Mouse (Mus musculus): ENCODE measurements at regions not wholly inside any gene's neighbourhood (a gene's known extent, or its start where the extent isn't known, plus 50 kb on each side); places are given as distances from the start of the nearest gene placed in this dataset.

DNA sequence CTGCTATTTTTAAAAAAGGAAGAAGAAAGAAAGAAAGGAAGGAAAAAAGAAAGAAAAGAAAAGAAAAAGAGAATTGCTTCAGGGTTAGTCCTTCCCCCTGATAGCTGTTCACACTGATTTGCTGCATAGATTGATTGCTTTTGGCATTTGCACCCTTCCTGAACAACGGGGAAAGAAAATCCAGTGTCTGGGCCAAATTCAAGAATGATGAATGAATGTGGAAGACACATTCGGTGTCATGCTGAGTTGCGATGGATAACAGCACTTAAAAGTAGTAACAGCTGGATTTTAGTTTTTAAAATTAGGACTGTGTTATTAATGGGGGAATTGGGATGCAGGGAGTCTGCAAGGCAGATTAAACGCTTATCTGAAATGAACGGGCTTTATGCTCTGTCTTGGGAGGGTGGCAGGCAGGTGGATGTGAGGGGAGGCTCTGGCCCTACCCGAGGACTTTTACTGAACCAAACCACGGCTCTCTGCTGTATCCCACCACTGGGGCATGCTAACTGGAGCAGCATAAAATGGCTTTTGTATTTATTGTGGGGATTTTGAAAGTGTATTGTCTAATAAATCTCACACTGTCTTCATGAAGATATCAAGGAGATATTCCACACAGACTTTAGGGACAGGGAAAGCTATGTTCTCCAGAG lies 114.4 kb downstream of the Lca5 start:
- Histone ChIP-seq H3K4me3 (replicated peaks) (no peak overlapping the region), H3K9me3 (no peaks in the 10 kb centered on the region), H3K36me3 (replicated peaks) (no peaks in the 10 kb centered on the region), H3K9ac (no peak overlapping the region), H3K27ac (no peak overlapping the region), H3K4me2 (no peak overlapping the region), H3K4me1 (peaks cover 10% of the 10 kb centered on the region), H3K27me3 (no peaks in the 10 kb centered on the region)
- 46% methylated on average over 7 of the region's 7 CpGs for WGBS
- ATAC-seq (ENCODE audit: low FRiP score): 0 out of 2 replicates have a peak, but pooled peaks have one; percentile 46

GRCm38 (mm10) chr9:83325910-83326309 lies 115.0 kb downstream of the Lca5 start:
- 21% methylated on average over 6 of the region's 6 CpGs for WGBS
- Histone ChIP-seq H3K27ac (no peak overlapping the region), H3K4me1 (peaks cover 10% of the 10 kb centered on the region), H3K4me3 (replicated peaks) (no peak overlapping the region), H3K27me3 (no peaks in the 10 kb centered on the region), H3K9me3 (no peaks in the 10 kb centered on the region), H3K9ac (no peak overlapping the region), H3K4me2 (no peak overlapping the region), H3K36me3 (replicated peaks) (no peaks in the 10 kb centered on the region)
- peak; percentile 88 for ATAC-seq (ENCODE audit: low FRiP score)

- H3K36me3 ChIP-seq (replicated peaks): no peaks in the 10 kb centered on the region
- H3K9me3 ChIP-seq: no peaks in the 10 kb centered on the region
- 86% methylated on average over 3 of the region's 3 CpGs for WGBS
- no peaks in the 10 kb centered on the region for H3K27me3 ChIP-seq
- H3K4me3 ChIP-seq (replicated peaks): no peak overlapping the region
- no peak for ATAC-seq (ENCODE audit: low FRiP score)
- H3K4me2 ChIP-seq: no peak overlapping the region
- H3K4me1 ChIP-seq: peaks cover 10% of the 10 kb centered on the region
- no peak overlapping the region for H3K9ac ChIP-seq
- H3K27ac ChIP-seq: no peak overlapping the region
Measured at GRCm38 (mm10) chr9:83324336-83324735, 116.6 kb downstream of the Lca5 start.

DNA sequence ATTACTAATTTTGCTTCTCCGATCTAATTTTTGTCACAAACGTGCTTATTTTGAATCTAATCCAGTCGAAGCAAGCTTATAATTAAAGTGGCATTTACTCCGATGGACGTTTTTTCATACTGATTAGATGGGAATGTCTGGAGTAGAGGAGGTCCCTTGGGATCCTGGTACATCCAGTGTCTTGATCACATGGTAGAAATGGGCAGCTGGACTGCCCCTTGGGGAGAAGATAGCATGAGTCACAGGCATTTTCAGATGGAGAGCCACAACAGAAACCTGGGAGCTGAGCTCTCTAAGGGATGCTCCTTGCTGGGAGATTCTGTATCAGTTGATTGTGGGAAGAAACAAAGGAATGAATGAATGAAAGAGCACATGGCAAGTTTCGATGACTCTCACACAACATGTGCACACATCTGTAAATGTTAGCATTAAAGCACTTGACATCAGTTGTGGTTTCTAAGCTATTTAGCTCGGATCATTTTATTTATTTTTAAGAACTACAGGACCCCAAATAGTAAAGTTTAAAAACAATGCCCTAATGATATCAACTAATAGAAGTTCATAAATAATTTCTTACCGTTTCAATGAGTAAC lies 117.8 kb downstream of the Lca5 start:
- H3K4me1 ChIP-seq: peaks cover 10% of the 10 kb centered on the region
- no peak overlapping the region for H3K9ac ChIP-seq
- no peaks in the 10 kb centered on the region for H3K9me3 ChIP-seq
- no peak overlapping the region for H3K27ac ChIP-seq
- H3K4me3 ChIP-seq (replicated peaks): no peak overlapping the region
- no peak overlapping the region for H3K4me2 ChIP-seq
- 86% methylated on average over 8 of the region's 8 CpGs for WGBS
- H3K27me3 ChIP-seq: no peaks in the 10 kb centered on the region
- H3K36me3 ChIP-seq (replicated peaks): no peaks in the 10 kb centered on the region
- ATAC-seq (ENCODE audit: low FRiP score): no peak

DNA sequence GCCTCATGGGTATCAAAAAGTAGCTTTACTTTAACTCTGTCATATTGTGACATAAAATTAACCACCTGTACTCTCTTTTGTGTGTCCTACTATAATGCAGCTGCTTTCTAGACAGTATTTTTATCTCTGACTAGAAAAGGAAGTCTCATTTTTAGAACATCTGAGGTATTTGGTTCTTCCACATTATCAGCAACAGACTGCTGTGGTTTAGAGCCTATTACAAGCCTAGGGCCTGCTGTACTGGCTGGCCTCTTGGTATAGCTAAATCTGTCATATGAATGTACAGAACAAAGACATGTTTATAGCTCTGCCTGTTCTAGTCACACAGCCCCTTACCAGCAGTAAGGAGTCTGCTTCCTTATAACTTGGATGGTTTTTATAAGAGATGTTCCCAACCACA lies 119.1 kb downstream of the Lca5 start:
- Histone ChIP-seq H3K9ac (no peak overlapping the region), H3K4me3 (replicated peaks) (no peak overlapping the region)

DNA sequence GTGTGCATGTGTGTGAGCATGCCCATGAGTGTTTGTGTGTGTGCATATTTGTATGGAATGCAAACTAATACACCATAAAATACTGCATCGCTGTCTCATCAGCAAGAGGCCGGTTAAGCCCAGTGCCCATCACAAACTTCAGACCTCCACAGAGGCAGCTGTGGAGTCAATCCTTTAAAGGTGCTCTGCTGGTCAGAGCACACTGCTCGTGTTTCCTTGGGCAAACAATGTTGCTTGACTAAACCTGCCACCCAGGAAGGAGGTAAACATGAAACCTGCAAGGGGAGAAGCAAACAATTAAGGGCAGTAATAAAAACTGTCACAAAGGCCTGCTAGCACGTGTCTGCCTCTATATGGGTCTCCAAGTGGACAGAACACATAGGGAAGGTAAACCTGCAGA lies 120.1 kb downstream of the Lca5 start:
- WGBS: 64% methylated on average over 4 of the region's 4 CpGs

More for the DNA sequence above, 119.1 kb downstream of the Lca5 start:
- Histone ChIP-seq H3K27ac (no peak overlapping the region), H3K4me1 (peaks cover 8% of the 10 kb centered on the region), H3K27me3 (no peaks in the 10 kb centered on the region), H3K9me3 (no peaks in the 10 kb centered on the region), H3K36me3 (replicated peaks) (no peaks in the 10 kb centered on the region), H3K4me2 (no peak overlapping the region)
- no peak for ATAC-seq (ENCODE audit: low FRiP score)

DNA sequence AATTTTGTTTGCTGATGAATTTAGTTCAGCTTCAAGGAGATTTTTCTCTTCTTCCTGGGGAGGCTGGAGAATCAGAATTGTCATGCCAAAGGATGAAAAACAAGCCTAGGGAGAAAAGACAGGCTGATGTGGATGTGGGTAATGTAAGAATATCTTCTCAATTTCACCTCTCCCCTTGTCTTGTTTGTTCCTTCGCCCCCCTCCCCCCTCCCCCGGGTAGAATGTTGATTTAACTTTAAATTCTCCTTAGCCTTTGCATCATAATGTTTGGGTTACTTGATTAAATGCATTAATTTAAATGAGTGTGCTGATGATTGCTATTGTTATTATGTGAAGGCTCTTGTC lies 124.1 kb downstream of the Lca5 start:
- Histone ChIP-seq H3K36me3 (replicated peaks) (no peaks in the 10 kb centered on the region), H3K4me2 (no peak overlapping the region), H3K9ac (no peak overlapping the region), H3K27ac (no peak overlapping the region), H3K27me3 (no peaks in the 10 kb centered on the region), H3K4me3 (replicated peaks) (no peak overlapping the region), H3K4me1 (no peaks in the 10 kb centered on the region), H3K9me3 (no peaks in the 10 kb centered on the region)
- no peak for ATAC-seq (ENCODE audit: low FRiP score)
- WGBS: 72% methylated on average over 2 of the region's 2 CpGs

More for the DNA sequence above, 120.1 kb downstream of the Lca5 start:
- H3K4me1 ChIP-seq: no peaks in the 10 kb centered on the region
- H3K9ac ChIP-seq: no peak overlapping the region
- H3K27me3 ChIP-seq: no peaks in the 10 kb centered on the region
- H3K9me3 ChIP-seq: no peaks in the 10 kb centered on the region
- ATAC-seq (ENCODE audit: low FRiP score): no peak
- no peaks in the 10 kb centered on the region for H3K36me3 ChIP-seq (replicated peaks)
- no peak overlapping the region for H3K4me3 ChIP-seq (replicated peaks)
- no peak overlapping the region for H3K27ac ChIP-seq
- no peak overlapping the region for H3K4me2 ChIP-seq

DNA sequence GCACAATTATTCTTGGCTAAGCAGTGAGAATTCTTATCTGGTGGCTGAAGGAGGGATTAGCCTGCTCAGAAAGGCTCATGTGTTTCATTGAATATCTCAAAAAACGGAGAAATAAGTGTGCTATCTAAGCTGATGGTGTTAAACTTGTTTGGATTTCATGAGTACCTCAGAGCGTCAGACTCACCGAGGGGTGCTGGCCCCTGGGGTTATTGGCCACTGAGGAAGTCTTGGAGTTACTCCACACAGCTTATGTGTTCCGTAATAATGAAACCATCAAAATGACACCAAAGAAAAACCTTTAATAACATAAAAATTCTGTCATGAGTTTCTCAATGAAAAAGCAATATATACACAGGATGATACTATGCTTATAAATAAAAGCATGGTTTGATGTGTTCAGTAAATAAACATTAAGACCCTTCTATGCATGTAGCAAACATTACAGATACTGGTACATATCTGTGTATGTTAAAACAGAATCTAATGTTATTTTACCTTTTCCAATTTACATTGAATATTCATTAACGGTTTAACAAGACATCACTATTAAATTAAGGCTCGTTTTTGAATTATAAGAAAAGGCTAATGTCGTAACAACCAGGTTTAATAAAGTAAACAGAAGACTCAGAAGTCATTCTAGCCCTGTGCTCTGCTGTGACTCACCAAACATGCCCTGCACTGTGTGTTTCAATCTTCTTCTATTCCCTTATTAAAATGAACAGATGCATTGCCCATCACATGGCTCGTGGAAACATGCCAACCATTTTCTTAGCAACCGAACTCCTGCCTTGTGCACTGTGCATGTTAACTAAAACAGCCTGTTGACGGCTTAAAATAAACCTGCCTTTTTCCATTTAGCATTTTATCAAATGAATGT lies 124.7 kb downstream of the Lca5 start:
- H3K4me3 ChIP-seq (replicated peaks): no peak overlapping the region
- H3K9me3 ChIP-seq: no peaks in the 10 kb centered on the region
- 64% methylated on average over 10 of the region's 10 CpGs for WGBS
- ATAC-seq (ENCODE audit: low FRiP score): 0 out of 2 replicates have a peak, but pooled peaks have one; percentile 14
- H3K27ac ChIP-seq: no peak overlapping the region
- H3K9ac ChIP-seq: no peak overlapping the region
- H3K27me3 ChIP-seq: no peaks in the 10 kb centered on the region
- no peak overlapping the region for H3K4me2 ChIP-seq
- H3K36me3 ChIP-seq (replicated peaks): no peaks in the 10 kb centered on the region
- no peaks in the 10 kb centered on the region for H3K4me1 ChIP-seq

- Histone ChIP-seq H3K27ac (no peak overlapping the region), H3K9ac (no peak overlapping the region), H3K27me3 (no peaks in the 10 kb centered on the region), H3K4me3 (replicated peaks) (no peak overlapping the region), H3K36me3 (replicated peaks) (no peaks in the 10 kb centered on the region), H3K4me2 (no peak overlapping the region), H3K9me3 (no peaks in the 10 kb centered on the region), H3K4me1 (no peaks in the 10 kb centered on the region)
- ATAC-seq (ENCODE audit: low FRiP score): no peak
- WGBS: 80% methylated on average over 4 of the region's 4 CpGs
Measured at GRCm38 (mm10) chr9:83308771-83309170, 132.2 kb downstream of the Lca5 start.

DNA sequence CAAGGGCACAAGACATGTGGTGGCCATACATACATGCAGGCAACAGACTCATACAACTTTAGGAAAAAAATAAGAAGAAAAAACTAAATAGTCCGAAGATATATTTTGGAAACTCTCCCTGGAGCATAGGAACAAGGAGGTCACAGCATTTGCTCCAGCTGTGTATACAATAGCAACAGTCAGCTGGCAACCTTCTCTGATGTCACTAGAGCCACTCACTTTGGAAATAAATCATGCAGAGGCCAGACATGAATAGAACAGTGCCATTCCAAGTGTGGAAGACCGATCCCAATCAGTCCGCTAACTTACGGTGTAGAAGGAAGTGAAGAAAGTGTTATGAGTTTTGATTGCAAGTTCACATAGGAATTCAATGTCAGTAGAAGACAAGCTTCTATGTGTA lies 132.8 kb downstream of the Lca5 start:
- Histone ChIP-seq H3K9ac (no peak overlapping the region), H3K27ac (no peak overlapping the region), H3K27me3 (no peaks in the 10 kb centered on the region), H3K4me1 (no peaks in the 10 kb centered on the region), H3K36me3 (replicated peaks) (no peaks in the 10 kb centered on the region), H3K4me3 (replicated peaks) (no peak overlapping the region), H3K4me2 (no peak overlapping the region), H3K9me3 (no peaks in the 10 kb centered on the region)
- 90% methylated on average over 4 of the region's 4 CpGs for WGBS
- no peak for ATAC-seq (ENCODE audit: low FRiP score)

GRCm38 (mm10) chr9:83307349-83307938 lies 133.5 kb downstream of the Lca5 start:
- no peak overlapping the region for H3K9ac ChIP-seq
- no peaks in the 10 kb centered on the region for H3K4me1 ChIP-seq
- ATAC-seq (ENCODE audit: low FRiP score): no peak
- no peaks in the 10 kb centered on the region for H3K9me3 ChIP-seq
- H3K27me3 ChIP-seq: no peaks in the 10 kb centered on the region
- H3K36me3 ChIP-seq (replicated peaks): no peaks in the 10 kb centered on the region
- H3K4me2 ChIP-seq: no peak overlapping the region
- no peak overlapping the region for H3K4me3 ChIP-seq (replicated peaks)
- H3K27ac ChIP-seq: no peak overlapping the region
- 76% methylated on average over 11 of the region's 11 CpGs for WGBS

GRCm38 (mm10) chr9:83304925-83305324 lies 136.0 kb downstream of the Lca5 start:
- H3K36me3 ChIP-seq (replicated peaks): no peaks in the 10 kb centered on the region
- no peak overlapping the region for H3K27ac ChIP-seq
- H3K4me2 ChIP-seq: no peak overlapping the region
- ATAC-seq (ENCODE audit: low FRiP score): no peak
- no peak overlapping the region for H3K9ac ChIP-seq
- no peak overlapping the region for H3K4me3 ChIP-seq (replicated peaks)
- H3K4me1 ChIP-seq: no peaks in the 10 kb centered on the region
- 46% methylated on average over 7 of the region's 7 CpGs for WGBS
- H3K27me3 ChIP-seq: no peaks in the 10 kb centered on the region
- H3K9me3 ChIP-seq: no peaks in the 10 kb centered on the region

Measured in forebrain, embryonic 12.5 days (tissue).